Mouse (Mus musculus): ENCODE results near the gene Fam204a.

Fam204a gene

GRCm38 (mm10) chr19:60225899-60226844, at the start of gene Fam204a:
Gene Fam204a (minus strand): TSS chr19:60226701.
- DNase-seq = peak; percentile 94 to 96

- DNase-seq = no peak
Observed at GRCm38 (mm10) chr19:60265789-60266188, 39.3 kb upstream of the Fam204a start.

- no peak for DNase-seq
Observed at GRCm38 (mm10) chr19:60260689-60261088, 34.2 kb upstream of the Fam204a start.

DNA sequence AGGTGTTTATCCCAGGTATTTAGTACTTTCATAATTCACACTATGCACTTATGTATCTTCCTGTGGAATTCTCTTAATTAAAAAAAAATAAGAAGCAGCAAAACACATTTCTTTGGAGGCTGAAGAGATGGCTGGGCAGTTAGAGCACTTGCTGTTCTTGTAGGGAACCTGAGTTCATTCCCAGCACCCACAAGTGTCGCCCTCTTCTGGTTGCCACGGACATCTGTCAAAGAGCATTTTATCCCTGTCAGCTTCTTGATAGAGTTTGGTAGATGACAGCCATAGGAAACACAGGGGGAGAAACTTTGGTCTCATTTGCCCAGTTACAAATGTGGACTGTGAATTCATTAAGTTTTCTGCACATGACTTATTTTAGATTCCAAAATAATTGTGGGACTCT, 25.5 kb upstream of the Fam204a start:
- no peak for DNase-seq

DNA sequence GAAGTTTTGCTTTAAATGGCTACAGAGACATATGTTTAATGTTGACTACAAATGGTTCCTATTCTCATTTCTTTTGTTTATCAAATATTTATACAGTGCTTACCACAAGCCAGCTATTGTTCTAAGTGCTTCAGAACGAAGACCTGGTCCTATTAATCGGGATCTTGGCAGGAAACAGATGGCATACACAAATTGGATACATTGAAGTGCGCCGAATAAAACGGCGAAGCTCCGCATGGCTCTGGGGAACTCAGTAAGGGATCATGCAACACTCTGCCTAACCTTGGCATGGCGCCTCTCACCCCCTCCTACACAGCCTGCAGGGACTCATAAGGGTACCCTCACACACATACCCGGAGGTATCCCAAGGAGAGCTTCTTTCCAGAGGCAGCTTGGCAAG, 24.7 kb upstream of the Fam204a start:
- peak; percentile 7 to 19 for DNase-seq

GRCm38 (mm10) chr19:60245250-60245649, 18.7 kb upstream of the Fam204a start:
- DNase-seq = no peak

- no peak for DNase-seq
Observed at GRCm38 (mm10) chr19:60242620-60243019, 16.1 kb upstream of the Fam204a start.

DNA sequence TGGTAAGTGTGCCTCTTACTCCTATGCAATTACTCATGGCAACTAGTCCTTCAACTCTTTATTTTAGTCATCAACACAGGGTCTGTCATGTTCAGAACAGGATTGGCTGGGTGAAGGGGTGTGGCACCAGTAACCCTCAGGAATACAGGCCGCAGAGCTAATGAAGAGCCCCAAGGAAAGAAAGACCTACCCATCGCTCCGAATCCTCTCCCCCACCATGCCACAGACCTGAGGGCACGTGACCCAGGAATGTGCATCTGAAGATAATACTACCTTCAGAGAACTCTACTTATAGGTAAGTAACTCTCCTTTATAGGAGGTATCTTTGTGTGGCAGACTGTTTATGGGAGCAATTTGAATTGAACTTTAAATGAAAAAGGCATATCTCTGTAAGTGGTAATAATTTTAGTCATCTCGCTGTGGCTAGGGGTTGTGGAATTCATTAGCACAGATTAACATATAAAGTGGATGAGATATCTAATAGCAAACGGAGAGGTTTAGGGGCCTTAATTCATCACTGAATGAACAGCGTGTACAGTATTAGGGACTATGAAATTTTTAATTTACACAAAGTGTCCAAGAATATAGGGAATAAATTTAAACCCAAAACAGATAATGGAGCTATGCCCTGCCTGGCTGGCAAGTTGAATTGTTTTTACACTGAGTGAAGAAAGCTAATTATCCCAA, 15.6 kb upstream of the Fam204a start:
- DNase-seq = no peak

DNA sequence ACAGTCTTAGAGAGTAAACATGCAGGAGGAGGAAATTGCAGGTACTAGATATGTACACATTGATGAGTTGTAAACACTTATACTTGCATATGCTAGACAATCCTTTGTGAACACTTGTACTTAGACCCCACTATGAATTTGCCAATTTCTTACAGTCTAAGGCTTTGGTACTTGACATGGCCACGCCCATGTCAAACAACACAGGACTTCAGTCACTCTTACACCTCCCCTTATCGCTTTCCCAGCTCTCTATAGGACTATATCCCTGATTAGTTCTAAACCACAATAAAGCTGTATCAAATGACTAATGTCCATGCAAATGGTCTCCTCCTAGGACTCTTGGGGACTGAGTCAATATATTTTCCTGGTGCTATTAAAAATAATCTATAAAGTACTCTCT, 5.0 kb upstream of the Fam204a start:
- no peak for DNase-seq

GRCm38 (mm10) chr19:60226845-60227235, 339 bp upstream of the Fam204a start:
- no peak for DNase-seq

GRCm38 (mm10) chr19:60219395-60219794, 7.1 kb downstream of the Fam204a start:
- no peak for DNase-seq

DNA sequence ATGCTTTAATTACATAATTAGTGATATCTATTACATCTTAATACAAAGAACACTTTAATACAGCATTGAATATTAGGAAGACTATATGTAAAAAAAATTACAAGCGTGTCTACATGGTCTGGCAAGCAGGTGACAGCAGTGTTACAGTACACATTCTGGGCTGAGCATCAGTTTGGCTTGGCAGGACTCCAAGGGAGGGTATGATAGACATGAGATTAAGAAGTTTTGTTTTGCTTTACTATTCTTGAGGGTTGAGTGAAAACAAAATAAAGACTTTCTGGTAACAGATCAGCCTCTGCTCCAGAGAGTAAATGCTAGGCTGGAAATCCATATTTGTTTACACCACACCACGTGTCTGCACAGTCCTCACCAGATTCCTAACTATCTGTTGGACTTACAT, 8.5 kb downstream of the Fam204a start:
- no peak for DNase-seq

DNA sequence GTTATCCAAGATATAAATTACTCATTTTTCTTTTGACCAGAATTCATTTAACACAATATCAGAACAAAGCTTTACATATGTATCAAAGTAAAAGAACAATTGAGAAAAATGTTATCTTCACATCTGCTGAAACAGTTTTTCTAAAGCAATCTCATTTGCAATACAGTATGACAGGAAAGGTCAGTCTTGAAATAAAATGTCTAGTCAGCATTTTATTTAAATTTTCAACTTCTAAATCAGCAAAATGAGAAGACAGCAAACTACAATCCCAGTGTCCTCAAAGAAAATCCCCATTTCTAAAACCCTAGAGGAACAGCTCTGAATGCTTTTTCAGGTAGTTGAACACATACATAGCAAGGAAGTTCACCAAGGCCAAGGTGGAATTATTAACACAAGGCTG, 18.3 kb downstream of the Fam204a start:
- no peak for DNase-seq

DNA sequence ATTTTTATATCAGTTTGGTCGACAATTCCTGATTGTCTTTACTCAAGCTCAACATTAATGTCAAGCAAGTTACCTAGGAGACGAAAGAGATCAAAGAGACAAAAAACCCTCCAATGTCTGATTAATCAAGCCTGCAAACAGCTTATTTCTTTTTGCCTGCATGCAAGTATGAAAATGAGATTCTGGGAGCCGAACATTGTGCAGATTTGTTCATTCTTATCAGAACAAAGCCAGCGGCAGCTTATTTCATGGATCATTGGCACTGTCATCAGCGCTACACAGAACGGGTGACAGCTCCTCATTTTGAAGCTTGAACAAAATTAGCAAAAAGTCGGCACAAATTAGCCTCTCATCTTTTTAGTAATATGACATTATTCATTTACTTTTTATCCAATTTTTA, 22.3 kb downstream of the Fam204a start:
- no peak for DNase-seq

DNA sequence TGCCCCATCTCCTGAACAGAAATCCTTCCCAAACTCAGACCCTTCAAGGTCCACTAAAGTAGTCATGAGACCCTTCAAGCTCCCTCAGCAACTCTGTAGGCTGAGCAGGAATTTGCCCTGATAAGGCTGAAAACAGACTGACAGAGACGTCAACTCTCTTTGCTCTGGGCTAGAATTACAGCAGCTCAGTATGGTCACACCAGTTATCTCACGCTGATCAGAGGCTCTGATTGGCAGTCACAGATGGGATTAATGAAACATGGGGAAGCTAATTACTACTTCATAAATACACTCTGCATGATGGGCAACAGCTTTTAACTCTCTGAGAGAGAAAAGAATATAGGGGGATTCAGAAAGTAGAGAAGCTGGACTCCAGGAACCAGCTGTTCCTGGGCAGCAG, 26.2 kb downstream of the Fam204a start:
- no peak for DNase-seq

GRCm38 (mm10) chr19:60199152-60199551, 27.3 kb downstream of the Fam204a start:
- no peak for DNase-seq

DNA sequence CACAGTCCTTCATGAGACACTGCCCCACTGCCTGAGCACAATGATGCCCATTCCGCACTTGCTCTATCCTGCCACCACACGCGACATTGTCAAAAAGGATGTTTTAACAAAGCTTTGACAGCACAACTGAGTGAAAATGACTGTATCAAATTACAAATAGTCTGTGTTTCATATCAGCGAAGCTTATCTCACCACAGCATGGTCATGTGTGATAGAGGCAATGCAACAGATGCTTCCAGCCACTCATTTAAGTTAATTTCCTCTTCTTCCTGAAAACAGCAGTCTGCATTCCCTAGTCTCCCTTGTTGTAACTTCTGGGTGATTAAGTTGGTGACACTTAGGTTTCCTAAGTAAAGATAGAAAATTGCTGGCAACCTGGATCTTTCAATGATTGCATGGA, 33.7 kb downstream of the Fam204a start:
- DNase-seq = no peak

DNA sequence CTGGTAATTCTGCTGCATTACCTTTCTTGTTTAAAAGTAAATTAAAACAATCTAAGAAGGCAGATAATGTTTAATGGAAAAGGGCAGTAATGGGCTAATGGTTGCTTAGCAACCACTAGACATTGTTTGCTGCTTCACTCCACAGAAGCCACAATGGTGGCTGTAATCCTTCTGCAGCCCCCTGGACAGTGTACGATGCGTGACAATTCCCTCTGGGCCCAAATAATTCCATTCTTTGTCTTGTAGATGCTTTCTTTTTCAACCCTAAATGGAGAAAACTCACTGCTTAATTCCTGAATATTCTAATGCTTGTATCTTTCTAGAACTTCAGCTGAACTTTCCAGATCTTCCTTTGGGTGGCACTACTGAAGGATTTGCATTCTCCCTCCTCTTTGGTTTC, 37.3 kb downstream of the Fam204a start:
- no peak for DNase-seq

- peak in 1 of 2 experiments; percentile 3 for DNase-seq
Observed at GRCm38 (mm10) chr19:60182901-60183300, 43.6 kb downstream of the Fam204a start.

- no peak for DNase-seq
Observed at GRCm38 (mm10) chr19:60182171-60182570, 44.3 kb downstream of the Fam204a start.

GRCm38 (mm10) chr19:60178771-60179563, 47.5 kb downstream of the Fam204a start:
- DNase-seq = no peak

DNA sequence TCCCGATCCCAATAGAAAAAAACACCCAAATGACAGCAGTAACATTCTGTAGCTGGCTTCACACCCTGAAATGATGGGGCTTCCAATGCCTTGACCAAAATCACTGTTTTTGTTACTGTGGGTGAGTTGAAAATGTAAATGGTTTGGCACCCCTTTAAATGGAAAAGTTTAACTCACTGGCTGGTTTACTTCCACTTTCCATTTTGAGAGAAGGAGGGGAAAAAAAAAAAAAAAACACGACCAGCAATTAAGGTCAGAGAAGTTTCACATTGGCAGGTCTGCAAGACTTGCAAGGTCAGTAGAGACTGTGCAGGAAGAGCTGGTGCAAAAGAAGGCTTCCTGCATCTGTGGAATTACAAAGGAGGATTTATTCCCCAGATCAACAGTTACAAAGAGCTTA, 61.1 kb downstream of the Fam204a start:
- DNase-seq = no peak

DNA sequence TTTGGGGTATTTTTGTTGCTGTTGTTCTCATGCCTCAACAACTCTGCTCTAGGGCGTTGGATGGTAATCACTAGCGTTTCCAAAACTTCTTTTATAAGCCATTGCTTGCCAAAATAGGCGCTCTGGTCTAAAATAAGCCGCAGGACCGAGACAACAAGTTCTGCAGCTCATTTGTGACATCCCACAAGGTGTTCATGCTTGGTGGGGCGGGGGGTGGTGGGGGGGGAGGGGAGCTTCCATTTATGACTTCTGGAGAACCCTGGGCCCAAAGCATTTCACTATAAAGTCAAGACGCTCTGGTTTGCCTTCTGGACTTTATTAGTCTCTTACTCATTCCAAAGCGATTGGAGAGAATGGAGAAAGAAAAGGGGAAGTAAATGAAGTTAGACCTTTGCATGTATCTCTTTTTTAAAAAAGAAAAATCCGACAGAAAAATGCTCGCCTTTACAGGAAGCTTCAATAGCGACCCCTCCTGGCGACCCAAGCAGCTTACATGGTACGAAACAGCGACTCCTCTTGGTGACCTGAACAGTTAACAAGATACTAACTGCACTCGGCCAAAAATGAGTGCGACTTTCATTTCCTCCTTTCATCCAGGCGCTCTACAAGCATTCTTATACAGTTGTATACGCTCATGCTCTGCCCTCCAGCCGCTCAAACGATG, 65.8 kb downstream of the Fam204a start:
- peak; percentile 24 for DNase-seq

Measured in lung, adult 18-20 months (tissue).